Mouse (Mus musculus) E14TG2a.4 (cell line): Measurements from ENCODE around the gene Npr1.

Experiments
- CTCF ChIP-seq: conservative IDR thresholded peaks from 2 replicates; pipeline ENCODE4 v1.5.1; 2014; ENCODE audit warnings: low read length
- NANOG ChIP-seq: IDR thresholded peaks from 2 replicates; pipeline ENCODE4 v1.6.1; 2014; ENCODE audit warnings: borderline replicate concordance, low read length, mixed read lengths
- POU5F1 ChIP-seq: IDR thresholded peaks from 2 replicates; pipeline ENCODE4 v1.6.1; 2014; ENCODE audit warnings: low read length, borderline replicate concordance

DNA sequence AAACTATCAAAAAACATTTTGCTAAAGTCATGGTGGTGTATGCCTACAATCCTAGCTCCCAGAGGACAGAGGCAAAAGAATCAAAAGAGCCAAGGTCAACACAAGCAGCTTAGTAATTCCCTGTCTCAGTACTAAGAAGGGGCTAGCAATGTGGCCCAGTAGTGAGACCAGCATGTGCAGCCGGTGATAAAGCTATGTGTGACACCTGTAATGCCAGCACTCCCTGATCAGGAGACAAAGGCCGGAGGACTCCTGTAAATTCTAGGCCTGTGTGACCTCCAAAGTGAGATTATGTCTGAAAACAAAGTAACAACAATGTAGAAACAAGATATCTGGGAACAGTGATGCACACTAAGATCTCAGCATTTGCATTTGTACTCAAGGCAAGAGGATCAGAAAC lies 40.2 kb downstream of the Npr1 start:
- TF ChIP-seq CTCF, result no peak
- no peak for TF ChIP-seq NANOG
- no peak for TF ChIP-seq POU5F1
